Mouse (Mus musculus) midbrain, embryonic 13.5 days (tissue): ENCODE measurements around the gene Mrpl20. TPM values are rescaled to one million over a fixed set of nuclear protein-coding genes. Genes with fewer than 3 reads are reported as not detected.

Experiments used
- ATAC-seq: fragments of 200-750 bp; cut with Nextera tagmentation; 2 replicates; pipeline ENCODE4 v1.8.0; 2017; ENCODE audit warnings: mild to moderate bottlenecking, moderate TSS enrichment, moderate library complexity
- H3K27ac ChIP-seq: fragments of 300-500 bp; sonication (generic); 2 replicates; pipeline ENCODE4 v1.5.1; 2015; ENCODE audit warnings: inconsistent platforms, mild to moderate bottlenecking, moderate library complexity
- H3K27me3 ChIP-seq: fragments of 300-500 bp; sonication (generic); 2 replicates; pipeline ENCODE4 v1.6.1; 2015; ENCODE audit warnings: mild to moderate bottlenecking, inconsistent platforms
- H3K36me3 ChIP-seq: fragments of 300-500 bp; sonication (generic); 2 replicates; pipeline ENCODE4 v1.6.1; 2015; ENCODE audit warnings: mild to moderate bottlenecking, inconsistent platforms
- H3K4me1 ChIP-seq: fragments of 300-500 bp; sonication (generic); replicated peaks from 2 replicates; pipeline ENCODE4 v1.6.1; 2015; ENCODE audit warnings: inconsistent platforms
- H3K4me2 ChIP-seq: fragments of 300-500 bp; sonication (generic); replicated peaks from 2 replicates; pipeline ENCODE4 v1.6.1; 2015; ENCODE audit warnings: moderate library complexity, mild to moderate bottlenecking, inconsistent platforms
- H3K4me3 ChIP-seq: fragments of 300-500 bp; sonication (generic); replicated peaks from 2 replicates; pipeline ENCODE4 v1.5.1; 2015; ENCODE audit warnings: mild to moderate bottlenecking, inconsistent platforms
- H3K9ac ChIP-seq: fragments of 300-500 bp; sonication (generic); replicated peaks from 2 replicates; pipeline ENCODE4 v1.6.1; 2015; ENCODE audit warnings: mild to moderate bottlenecking, inconsistent platforms
- H3K9me3 ChIP-seq: fragments of 300-500 bp; sonication (generic); 2 replicates; pipeline ENCODE4 v1.6.1; 2016; ENCODE audit warnings: mild to moderate bottlenecking, inconsistent platforms
- WGBS: fragments of 180-500 bp; shearing (Covaris S2); methylation state at CpG from one replicate; pipeline ENCODE4 v1.1.7; 2015; 5-methylcytosine and 5-hydroxymethylcytosine counted together
- microRNA-seq: library from miRNA; unstranded; fragments of <30 nt; microRNA quantifications from one replicate; pipeline ENCODE4, GENCODE M21; 2016
- polyA plus RNA-seq: library from polyadenylated mRNA; unstranded; fragments of >200 nt; fragmentation: Nextera tagmentation; extraction: Ambion mirVana; gene quantifications from 2 replicates; pipeline ENCODE4 v1.2.1, GENCODE M21; 2015

The Mrpl20 gene
- polyA plus RNA-seq, 1 experiment from 2014 or later = 259 TPM

DNA sequence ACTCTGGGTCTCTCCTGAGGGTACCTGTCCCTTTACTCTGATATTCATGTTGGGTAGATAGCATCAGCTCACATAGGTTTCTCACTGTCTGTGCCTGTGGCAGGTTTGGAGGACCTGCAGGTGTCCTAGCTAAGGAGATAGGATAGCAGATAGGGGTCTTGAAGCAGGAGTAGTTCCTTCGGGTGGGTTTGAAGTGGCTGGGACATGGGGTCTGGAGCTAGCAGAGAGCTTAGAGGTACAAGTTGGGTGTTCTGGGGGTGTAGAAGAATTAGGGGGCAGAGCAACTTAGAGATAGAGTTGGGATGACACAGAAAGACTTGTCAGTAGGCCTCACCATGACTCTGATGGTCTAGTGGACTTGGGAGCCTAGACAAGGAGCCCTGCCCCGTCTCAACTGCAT, 46.7 kb downstream of the Mrpl20 start:
- peaks cover 23% of the 10 kb centered on the region for H3K36me3 ChIP-seq
- H3K9me3 ChIP-seq = no peaks in the 10 kb centered on the region
- H3K27me3 ChIP-seq = no peaks in the 10 kb centered on the region
- H3K4me1 ChIP-seq = peaks cover 45% of the 10 kb centered on the region
- H3K9ac ChIP-seq = peak overlapping the region; percentile 93; the same call in 1 of the 2 replicates
- 89% methylated on average over 2 of the region's 2 CpGs for WGBS
- no peak for ATAC-seq
- peak overlapping the region; percentile 81; the same call in 1 of the 2 replicates for H3K4me3 ChIP-seq
- peak overlapping the region; percentile 81 for H3K4me2 ChIP-seq
- H3K27ac ChIP-seq = no peak overlapping the region

DNA sequence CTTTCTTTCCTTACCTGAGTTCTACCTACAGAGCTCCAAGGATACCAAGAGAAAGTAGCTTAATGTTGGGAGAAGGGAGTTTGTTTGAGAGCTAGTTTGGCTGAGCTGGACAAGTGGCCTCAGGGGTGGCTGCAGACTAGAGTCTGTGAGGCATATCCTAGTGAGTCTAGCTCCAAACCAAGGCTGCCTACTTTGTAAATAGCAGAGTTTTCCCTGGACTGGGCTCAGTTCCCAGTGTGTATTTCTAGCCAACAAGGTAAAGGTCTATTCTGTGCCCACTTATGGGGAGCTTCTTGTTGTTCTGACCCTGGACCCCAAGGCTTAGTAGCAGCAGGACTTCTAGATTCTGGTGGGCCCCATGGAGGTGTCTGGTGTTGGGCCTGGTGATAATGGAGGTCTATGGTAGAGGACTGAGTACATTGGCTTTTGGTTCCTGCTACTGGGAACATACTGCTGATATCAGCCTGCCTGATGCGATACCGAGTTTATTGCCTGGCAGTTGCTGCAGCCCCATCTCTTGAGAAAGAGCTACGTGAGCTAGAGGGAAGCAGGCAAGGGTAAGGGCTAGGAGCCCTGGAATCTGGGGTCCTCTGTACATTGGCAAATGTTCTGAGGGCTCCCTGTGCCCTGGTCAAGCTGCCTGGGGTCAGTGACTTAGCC, 47.2 kb downstream of the Mrpl20 start:
- H3K4me3 ChIP-seq = no peak overlapping the region
- H3K4me1 ChIP-seq = peaks cover 45% of the 10 kb centered on the region
- no peaks in the 10 kb centered on the region for H3K27me3 ChIP-seq
- H3K9me3 ChIP-seq = no peaks in the 10 kb centered on the region
- peaks cover 28% of the 10 kb centered on the region for H3K36me3 ChIP-seq
- WGBS = 95% methylated on average over 3 of the region's 3 CpGs
- H3K4me2 ChIP-seq = peak overlapping the region; percentile 81; the same call in 1 of the 2 replicates
- no peak overlapping the region for H3K27ac ChIP-seq
- 0 out of 2 replicates have a peak overlapping the region, but pooled peaks have one; percentile 16 for H3K9ac ChIP-seq
- no peak for ATAC-seq

DNA sequence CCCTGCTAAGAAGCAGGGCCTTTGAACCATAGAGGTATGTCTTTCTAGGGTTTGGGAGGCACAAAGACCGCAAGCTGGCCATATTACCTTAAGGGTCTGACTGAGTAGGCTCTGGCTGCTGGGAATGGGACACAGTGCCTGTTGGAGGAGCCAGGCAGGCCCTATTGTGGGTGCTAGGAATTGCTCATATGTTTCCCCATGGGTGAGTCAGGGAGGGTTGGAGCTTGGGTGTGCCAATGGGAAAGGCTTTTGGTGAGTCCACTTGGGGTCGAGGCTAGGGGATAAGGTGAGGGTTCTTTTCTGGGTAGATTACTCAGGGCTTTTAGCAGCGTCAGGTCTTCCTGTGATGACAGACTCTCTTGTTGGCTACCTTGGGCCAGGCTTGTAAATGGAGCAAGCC, 48.7 kb downstream of the Mrpl20 start:
- WGBS = 83% methylated on average over 3 of the region's 3 CpGs
- H3K36me3 ChIP-seq = peaks cover 43% of the 10 kb centered on the region
- H3K9me3 ChIP-seq = no peaks in the 10 kb centered on the region
- no peak for ATAC-seq
- H3K4me1 ChIP-seq = peaks cover 44% of the 10 kb centered on the region
- no peak overlapping the region for H3K27ac ChIP-seq
- H3K4me2 ChIP-seq = no peak overlapping the region
- H3K9ac ChIP-seq = no peak overlapping the region
- H3K27me3 ChIP-seq = no peaks in the 10 kb centered on the region
- no peak overlapping the region for H3K4me3 ChIP-seq

DNA sequence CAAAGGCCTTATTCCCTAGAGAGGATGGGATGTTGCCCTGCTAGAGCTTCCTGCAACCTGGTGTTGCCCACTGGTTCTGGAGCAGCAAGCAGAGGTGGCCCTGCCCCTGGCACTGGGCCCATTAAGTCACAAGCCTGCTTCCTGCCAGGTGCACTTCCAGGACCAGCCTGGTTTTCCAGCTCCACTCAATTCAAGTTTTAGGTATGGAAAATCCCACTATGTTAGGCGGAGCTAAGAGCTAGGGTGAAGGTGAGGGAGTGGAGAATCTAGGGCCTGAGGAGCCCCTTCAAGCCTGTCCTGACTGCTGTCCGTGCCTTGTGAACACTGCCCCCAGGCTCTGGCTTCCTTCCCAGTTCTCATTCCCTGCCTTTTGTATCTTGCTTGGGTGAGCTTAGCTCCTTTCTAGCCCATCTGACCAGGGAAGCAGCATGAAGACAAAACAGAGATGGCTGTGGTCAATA, 49.3 kb downstream of the Mrpl20 start:
- H3K4me1 ChIP-seq = peaks cover 38% of the 10 kb centered on the region
- H3K4me2 ChIP-seq = no peak overlapping the region
- H3K27me3 ChIP-seq = no peaks in the 10 kb centered on the region
- no peak for ATAC-seq
- peaks cover 49% of the 10 kb centered on the region for H3K36me3 ChIP-seq
- WGBS = 84% methylated on average over 2 of the region's 2 CpGs
- no peak overlapping the region for H3K4me3 ChIP-seq
- no peaks in the 10 kb centered on the region for H3K9me3 ChIP-seq
- no peak overlapping the region for H3K27ac ChIP-seq
- H3K9ac ChIP-seq = no peak overlapping the region

DNA sequence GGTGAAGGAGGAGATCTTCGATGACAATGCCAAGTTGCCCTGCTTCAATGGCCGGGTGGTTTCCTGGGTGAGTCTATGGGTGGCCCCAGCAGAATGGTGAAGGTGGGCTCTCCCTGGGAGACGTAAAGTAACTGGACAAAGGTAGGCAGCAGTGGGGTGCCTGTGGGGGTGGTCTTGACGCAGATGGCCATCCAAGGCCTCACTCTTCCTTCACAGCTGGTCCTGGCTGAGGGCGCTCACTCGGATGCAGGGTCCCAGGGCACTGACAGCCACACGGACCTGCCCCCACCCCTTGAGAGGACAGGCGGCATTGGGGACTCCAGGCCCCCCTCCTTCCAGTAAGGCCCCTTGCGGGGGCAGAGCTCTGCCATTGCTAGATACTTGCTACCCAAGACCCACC, 50.7 kb downstream of the Mrpl20 start:
- 89% methylated on average over 9 of the region's 9 CpGs for WGBS
- no peaks in the 10 kb centered on the region for H3K9me3 ChIP-seq
- no peak for ATAC-seq
- peaks cover 31% of the 10 kb centered on the region for H3K4me1 ChIP-seq
- no peak overlapping the region for H3K9ac ChIP-seq
- H3K27me3 ChIP-seq = no peaks in the 10 kb centered on the region
- no peak overlapping the region for H3K4me3 ChIP-seq
- no peak overlapping the region for H3K27ac ChIP-seq
- H3K36me3 ChIP-seq = peaks cover 63% of the 10 kb centered on the region
- no peak overlapping the region for H3K4me2 ChIP-seq

DNA sequence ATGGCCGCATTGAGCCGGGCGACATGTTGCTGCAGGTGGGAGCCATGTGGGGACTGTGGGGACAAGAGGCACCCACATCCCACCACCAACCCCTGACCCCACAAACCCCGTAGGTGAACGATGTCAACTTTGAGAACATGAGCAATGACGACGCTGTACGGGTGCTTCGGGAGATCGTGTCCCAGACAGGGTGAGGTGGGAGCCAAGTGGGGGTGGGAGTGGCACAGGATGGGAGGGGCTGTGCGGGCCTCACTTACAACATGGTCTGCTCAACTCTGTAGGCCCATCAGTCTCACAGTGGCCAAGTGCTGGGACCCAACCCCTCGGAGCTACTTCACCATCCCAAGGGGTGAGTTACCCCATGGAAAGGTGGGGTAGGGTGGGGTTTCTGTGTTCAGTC, 52.3 kb downstream of the Mrpl20 start:
- H3K4me3 ChIP-seq = no peak overlapping the region
- no peak overlapping the region for H3K4me2 ChIP-seq
- H3K27ac ChIP-seq = no peak overlapping the region
- no peak overlapping the region for H3K9ac ChIP-seq
- no peaks in the 10 kb centered on the region for H3K9me3 ChIP-seq
- H3K27me3 ChIP-seq = no peaks in the 10 kb centered on the region
- H3K4me1 ChIP-seq = peaks cover 15% of the 10 kb centered on the region; the same call in 1 of the 2 replicates
- H3K36me3 ChIP-seq = peaks cover 79% of the 10 kb centered on the region
- no peak for ATAC-seq
- WGBS = 96% methylated on average over 12 of the region's 12 CpGs

DNA sequence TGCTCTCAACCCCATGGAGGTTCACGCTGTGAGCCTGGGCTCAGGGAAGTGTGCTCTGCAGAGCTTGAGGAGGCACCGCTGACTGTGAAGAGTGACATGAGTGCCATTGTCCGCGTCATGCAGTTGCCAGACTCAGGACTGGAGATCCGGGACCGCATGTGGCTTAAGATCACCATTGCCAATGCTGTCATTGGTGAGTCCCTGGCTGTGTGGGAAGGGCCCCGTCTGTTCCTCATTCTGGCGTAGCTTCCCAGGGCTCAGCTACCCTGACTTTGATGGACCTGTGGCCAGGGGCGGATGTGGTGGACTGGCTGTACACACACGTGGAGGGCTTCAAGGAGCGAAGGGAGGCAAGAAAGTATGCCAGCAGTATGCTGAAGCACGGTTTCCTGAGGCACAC, 53.4 kb downstream of the Mrpl20 start:
- H3K36me3 ChIP-seq = peaks cover 90% of the 10 kb centered on the region
- ATAC-seq = no peak
- 92% methylated on average over 12 of the region's 12 CpGs for WGBS
- no peak overlapping the region for H3K4me2 ChIP-seq
- H3K4me3 ChIP-seq = no peak overlapping the region
- H3K4me1 ChIP-seq = peaks cover 6% of the 10 kb centered on the region; the same call in 1 of the 2 replicates
- no peaks in the 10 kb centered on the region for H3K27me3 ChIP-seq
- H3K9ac ChIP-seq = no peak overlapping the region
- H3K9me3 ChIP-seq = no peaks in the 10 kb centered on the region
- no peak overlapping the region for H3K27ac ChIP-seq

DNA sequence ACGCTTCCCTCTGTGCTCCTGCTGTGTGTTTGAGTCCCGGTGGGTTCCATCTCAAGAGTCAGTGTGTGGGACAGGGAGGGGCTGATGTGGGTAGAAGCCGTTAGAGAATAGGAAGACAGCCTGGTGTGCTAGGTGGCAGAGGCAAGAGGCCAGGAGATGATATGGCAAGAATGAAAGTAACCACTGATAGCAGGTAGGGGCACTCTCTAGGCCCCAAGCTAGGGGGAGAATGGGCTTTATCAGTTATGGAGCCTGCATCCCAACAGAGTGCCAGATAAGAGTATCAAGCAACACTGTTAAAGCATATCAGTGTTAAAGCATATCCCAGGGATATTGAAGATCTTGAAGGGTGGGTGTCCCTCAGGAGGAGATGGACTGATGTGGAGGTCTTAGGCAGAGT, 54.2 kb downstream of the Mrpl20 start:
- H3K4me2 ChIP-seq = no peak overlapping the region
- H3K4me3 ChIP-seq = no peak overlapping the region
- no peak overlapping the region for H3K9ac ChIP-seq
- ATAC-seq = no peak
- H3K36me3 ChIP-seq = peaks cover 94% of the 10 kb centered on the region
- WGBS = 88% methylated on average over 3 of the region's 3 CpGs
- no peaks in the 10 kb centered on the region for H3K9me3 ChIP-seq
- 0 out of 2 replicates have a peak, but pooled peaks cover under 1% of the 10 kb centered on the region for H3K4me1 ChIP-seq
- no peaks in the 10 kb centered on the region for H3K27me3 ChIP-seq
- no peak overlapping the region for H3K27ac ChIP-seq

DNA sequence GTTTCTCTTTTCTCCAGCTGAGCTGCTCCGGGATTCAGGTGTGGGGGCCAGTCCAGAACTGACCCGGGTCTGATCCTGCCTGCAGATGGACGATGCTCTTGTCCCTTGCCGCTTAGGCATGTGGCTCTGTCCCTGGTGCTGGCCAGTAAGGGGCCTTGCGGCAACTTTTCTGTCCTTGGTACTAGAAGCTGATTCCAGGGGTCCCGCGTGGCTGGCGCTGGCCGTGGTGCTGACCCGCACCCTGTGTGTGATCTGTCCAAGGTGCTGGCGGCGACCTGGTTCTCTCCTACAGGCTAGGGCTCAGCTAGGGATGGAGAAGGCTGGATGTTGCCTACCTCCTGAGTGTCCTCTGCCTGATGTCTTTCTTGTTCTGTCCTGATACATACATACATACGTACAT, 56.6 kb downstream of the Mrpl20 start:
- no peaks in the 10 kb centered on the region for H3K9me3 ChIP-seq
- no peak overlapping the region for H3K4me2 ChIP-seq
- ATAC-seq = no peak
- H3K4me3 ChIP-seq = no peak overlapping the region
- WGBS = 33% methylated on average over 13 of the region's 13 CpGs
- no peaks in the 10 kb centered on the region for H3K27me3 ChIP-seq
- H3K27ac ChIP-seq = no peak overlapping the region
- no peak overlapping the region for H3K9ac ChIP-seq
- H3K36me3 ChIP-seq = peaks cover 79% of the 10 kb centered on the region
- no peaks in the 10 kb centered on the region for H3K4me1 ChIP-seq

Small RNA genes within 50 kb of the gene (microRNA-seq; reads per million reads assigned to microRNA genes)
- not detected for gene Gm27743

Other genes with a start within 250 kb of the Mrpl20 start
- 78.0 and 85.5 TPM in 2 replicates for gene Nadk, start 240.5 kb upstream of the Mrpl20 start, polyA plus RNA-seq
- gene Slc35e2, start 201.5 kb upstream of the Mrpl20 start, polyA plus RNA-seq = 15.9 and 16.5 TPM in 2 replicates
- gene Cdk11b, start 178.0 kb upstream of the Mrpl20 start, polyA plus RNA-seq = 65.1 and 66.8 TPM in 2 replicates
- not detected in 2 replicates for gene Gm10563, start 157.5 kb upstream of the Mrpl20 start, polyA plus RNA-seq
- 3.6 and 3.8 TPM in 2 replicates for gene Mmp23, start 149.5 kb upstream of the Mrpl20 start, polyA plus RNA-seq
- gene Mib2, start 133.7 kb upstream of the Mrpl20 start, polyA plus RNA-seq = 32.6 and 41.9 TPM in 2 replicates
- 5.0 and 6.4 TPM in 2 replicates for gene Fndc10, start 108.5 kb upstream of the Mrpl20 start, polyA plus RNA-seq
- 155 and 159 TPM in 2 replicates for gene Ssu72, start 98.1 kb upstream of the Mrpl20 start, polyA plus RNA-seq
- gene Tmem240, start 68.1 kb upstream of the Mrpl20 start, polyA plus RNA-seq = 8.6 and 10.1 TPM in 2 replicates
- 82.1 and 84.8 TPM in 2 replicates for gene Atad3a, start 41.8 kb upstream of the Mrpl20 start, polyA plus RNA-seq
- gene Vwa1, start 28.2 kb upstream of the Mrpl20 start, polyA plus RNA-seq = 18.7 and 20.9 TPM in 2 replicates
- 0.40 and 0.58 TPM in 2 replicates for gene Tmem88b, start 17.0 kb upstream of the Mrpl20 start, polyA plus RNA-seq
- not detected in 2 replicates for gene Ankrd65, start 12.4 kb upstream of the Mrpl20 start, polyA plus RNA-seq
- 182 and 189 TPM in 2 replicates for gene Ccnl2, start 9.6 kb downstream of the Mrpl20 start, polyA plus RNA-seq
- 140 and 146 TPM in 2 replicates for gene Aurkaip1, start 28.4 kb downstream of the Mrpl20 start, polyA plus RNA-seq
- gene Mxra8, start 36.8 kb downstream of the Mrpl20 start, polyA plus RNA-seq = 17.9 and 22.2 TPM in 2 replicates
- gene Dvl1, start 44.5 kb downstream of the Mrpl20 start, polyA plus RNA-seq = 8.1 and 8.4 TPM in 2 replicates
- 0.80 and 0.83 TPM in 2 replicates for gene Tas1r3, start 60.5 kb downstream of the Mrpl20 start, polyA plus RNA-seq
- 22.1 and 24.5 TPM in 2 replicates for gene Cptp, start 66.6 kb downstream of the Mrpl20 start, polyA plus RNA-seq
- gene Ints11, start 66.7 kb downstream of the Mrpl20 start, polyA plus RNA-seq = 85.3 and 88.6 TPM in 2 replicates
- gene Pusl1, start 88.9 kb downstream of the Mrpl20 start, polyA plus RNA-seq = 52.5 and 52.6 TPM in 2 replicates
- 66.0 and 73.5 TPM in 2 replicates for gene Acap3, start 88.9 kb downstream of the Mrpl20 start, polyA plus RNA-seq
- 128 and 135 TPM in 2 replicates for gene Ube2j2, start 141.0 kb downstream of the Mrpl20 start, polyA plus RNA-seq
- 8.2 and 11.0 TPM in 2 replicates for gene C1qtnf12, start 159.4 kb downstream of the Mrpl20 start, polyA plus RNA-seq
- 25.0 and 26.9 TPM in 2 replicates for gene B3galt6, start 189.8 kb downstream of the Mrpl20 start, polyA plus RNA-seq
- 125 and 128 TPM in 2 replicates for gene Sdf4, start 190.0 kb downstream of the Mrpl20 start, polyA plus RNA-seq
- 0.57 TPM in 2 replicates for gene Tnfrsf4, start 211.0 kb downstream of the Mrpl20 start, polyA plus RNA-seq
- gene Tnfrsf18, start 223.3 kb downstream of the Mrpl20 start, polyA plus RNA-seq = 2.0 and 2.3 TPM in 2 replicates